Mouse (Mus musculus): ENCODE measurements at regions not wholly inside any gene's neighbourhood (a gene's known extent, or its start where the extent isn't known, plus 50 kb on each side); places are given as distances from the start of the nearest gene placed in this dataset.

DNA sequence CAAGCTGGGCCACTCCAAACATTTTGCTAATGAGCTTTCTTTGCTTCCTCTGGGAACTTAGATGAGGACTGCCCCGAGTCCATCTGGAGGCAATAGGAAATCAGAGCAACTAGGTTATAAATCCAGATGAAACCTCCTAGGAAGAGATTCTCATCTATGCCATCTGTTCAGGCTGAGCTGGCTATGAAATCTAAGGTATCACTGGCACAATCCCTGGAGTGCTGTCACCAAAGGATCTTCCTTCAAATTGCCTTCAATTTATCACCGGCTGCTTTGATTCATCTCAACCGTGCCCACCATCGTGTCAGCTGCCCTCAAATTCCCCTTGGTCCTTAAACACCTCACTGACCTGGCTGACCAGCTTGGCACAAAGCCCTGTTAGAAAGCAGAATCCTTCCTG lies 87.8 kb upstream of the Krr1 start:
- Histone ChIP-seq H3K4me2 (no peak overlapping the region), H3K36me3 (no peaks in the 10 kb centered on the region), H3K9me3 (replicated peaks) (no peaks in the 10 kb centered on the region), H3K27me3 (replicated peaks) (no peaks in the 10 kb centered on the region), H3K4me3 (replicated peaks) (no peak overlapping the region), H3K9ac (replicated peaks) (no peak overlapping the region), H3K4me1 (peaks cover 17% of the 10 kb centered on the region), H3K27ac (replicated peaks) (no peak overlapping the region)
- 32% methylated on average over 4 of the region's 4 CpGs for WGBS
- 0 out of 2 replicates have a peak, but pooled peaks have one; percentile 12 for ATAC-seq (ENCODE audit: low FRiP score)

DNA sequence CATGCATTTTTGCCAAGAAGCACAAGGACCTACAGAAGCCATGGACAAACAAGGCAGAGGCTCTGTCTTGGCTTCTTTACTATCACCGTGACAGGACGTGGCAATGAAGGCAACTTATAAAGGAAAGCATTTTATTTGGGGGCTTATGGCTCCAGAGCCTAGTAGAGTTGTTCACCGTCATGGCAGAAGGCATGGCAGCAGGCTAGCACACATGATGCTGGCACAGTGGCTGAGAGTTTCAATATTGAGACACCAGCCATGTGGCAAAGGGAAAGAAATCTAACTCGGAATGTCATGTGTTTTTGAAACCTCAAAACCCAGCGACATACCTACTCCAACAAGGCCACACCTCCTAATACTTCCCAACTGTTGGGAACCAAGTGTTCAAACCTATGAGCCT lies 83.4 kb upstream of the Krr1 start:
- H3K4me1 ChIP-seq, result peaks cover 5% of the 10 kb centered on the region; the same call in 1 of the 2 replicates
- no peak overlapping the region for H3K9ac ChIP-seq (replicated peaks)
- no peak overlapping the region for H3K4me3 ChIP-seq (replicated peaks)
- 92% methylated on average over 5 of the region's 5 CpGs for WGBS
- H3K4me2 ChIP-seq, result no peak overlapping the region
- H3K9me3 ChIP-seq (replicated peaks), result no peaks in the 10 kb centered on the region
- no peak for ATAC-seq (ENCODE audit: low FRiP score)
- no peaks in the 10 kb centered on the region for H3K36me3 ChIP-seq
- H3K27ac ChIP-seq (replicated peaks), result no peak overlapping the region
- H3K27me3 ChIP-seq (replicated peaks), result no peaks in the 10 kb centered on the region

DNA sequence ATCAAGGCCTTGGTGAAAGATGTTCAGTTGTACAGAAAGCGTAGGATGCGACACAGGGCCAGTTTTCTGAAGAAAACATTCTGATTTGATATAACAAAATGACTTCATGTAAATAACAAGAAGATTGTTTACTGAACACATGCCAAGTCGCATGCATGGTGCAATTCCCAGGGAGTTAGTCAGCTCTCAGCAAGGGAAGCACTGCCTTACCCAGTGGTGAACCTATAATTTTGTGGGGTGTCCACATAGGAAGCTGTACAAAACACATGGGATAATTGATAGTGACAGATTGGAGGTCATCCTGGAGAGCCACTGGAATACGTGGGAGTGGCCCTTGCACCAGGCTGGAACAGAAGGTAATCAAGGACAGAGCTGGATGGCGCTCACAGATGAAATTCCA lies 79.0 kb upstream of the Krr1 start:
- Histone ChIP-seq H3K9ac (replicated peaks) (no peak overlapping the region), H3K9me3 (replicated peaks) (no peaks in the 10 kb centered on the region), H3K27ac (replicated peaks) (no peak overlapping the region), H3K27me3 (replicated peaks) (no peaks in the 10 kb centered on the region), H3K4me1 (no peaks in the 10 kb centered on the region), H3K4me3 (replicated peaks) (no peak overlapping the region), H3K4me2 (no peak overlapping the region), H3K36me3 (no peaks in the 10 kb centered on the region)
- 86% methylated on average over 5 of the region's 5 CpGs for WGBS
- no peak for ATAC-seq (ENCODE audit: low FRiP score)

DNA sequence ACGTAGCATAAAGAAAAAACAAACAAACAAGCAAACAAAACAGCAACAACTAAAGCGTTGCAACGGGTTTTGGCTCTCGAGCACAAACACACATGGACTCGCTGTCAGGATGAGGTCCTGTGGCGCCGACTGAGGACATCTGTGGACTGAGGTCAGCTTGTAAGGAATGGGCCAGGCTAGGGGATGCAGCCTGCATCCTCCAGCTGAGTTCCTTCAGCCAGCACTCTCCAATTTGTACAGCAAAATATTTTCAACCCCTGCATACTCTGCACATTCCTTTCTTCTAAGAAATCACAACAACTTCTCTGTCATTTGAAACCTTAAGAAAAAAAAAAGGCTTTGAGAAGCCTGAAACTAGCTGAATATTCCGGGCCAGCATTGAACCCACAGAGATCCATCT lies 78.5 kb upstream of the Krr1 start:
- H3K4me1 ChIP-seq, result no peaks in the 10 kb centered on the region

DNA sequence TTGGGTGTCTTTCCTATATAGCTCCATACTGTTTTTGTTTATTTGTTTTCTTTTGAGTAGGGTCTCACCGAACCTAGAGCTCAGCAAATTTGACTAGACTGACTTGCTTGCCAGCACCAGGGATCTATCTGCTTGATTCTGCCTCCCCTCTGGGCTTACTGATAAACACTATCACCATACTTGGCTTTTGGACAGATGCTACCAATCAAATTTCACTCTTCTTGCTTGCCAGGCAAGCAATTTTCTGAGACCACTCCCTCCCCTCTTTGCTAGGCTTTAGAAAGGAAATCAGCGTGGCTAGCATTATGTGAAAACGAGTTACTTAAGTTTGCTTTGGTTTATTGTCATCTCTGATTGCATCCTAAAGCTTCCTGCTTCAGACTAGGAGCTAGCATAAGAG lies 75.1 kb upstream of the Krr1 start:
- WGBS, result 65% methylated on average over 3 of the region's 3 CpGs
- ATAC-seq (ENCODE audit: low FRiP score), result no peak
- no peak overlapping the region for H3K4me3 ChIP-seq (replicated peaks)
- peaks cover 9% of the 10 kb centered on the region; the same call in 1 of the 2 replicates for H3K4me1 ChIP-seq
- H3K27ac ChIP-seq (replicated peaks), result no peak overlapping the region
- H3K4me2 ChIP-seq, result no peak overlapping the region
- no peak overlapping the region for H3K9ac ChIP-seq (replicated peaks)
- H3K9me3 ChIP-seq (replicated peaks), result no peaks in the 10 kb centered on the region
- H3K36me3 ChIP-seq, result no peaks in the 10 kb centered on the region
- no peaks in the 10 kb centered on the region for H3K27me3 ChIP-seq (replicated peaks)

More for the DNA sequence above, 78.5 kb upstream of the Krr1 start:
- ATAC-seq (ENCODE audit: low FRiP score), result no peak
- no peak overlapping the region for H3K27ac ChIP-seq (replicated peaks)
- no peaks in the 10 kb centered on the region for H3K36me3 ChIP-seq
- no peak overlapping the region for H3K4me3 ChIP-seq (replicated peaks)
- H3K9me3 ChIP-seq (replicated peaks), result no peaks in the 10 kb centered on the region
- no peak overlapping the region for H3K9ac ChIP-seq (replicated peaks)
- 89% methylated on average over 8 of the region's 8 CpGs for WGBS
- no peaks in the 10 kb centered on the region for H3K27me3 ChIP-seq (replicated peaks)
- H3K4me2 ChIP-seq, result no peak overlapping the region

DNA sequence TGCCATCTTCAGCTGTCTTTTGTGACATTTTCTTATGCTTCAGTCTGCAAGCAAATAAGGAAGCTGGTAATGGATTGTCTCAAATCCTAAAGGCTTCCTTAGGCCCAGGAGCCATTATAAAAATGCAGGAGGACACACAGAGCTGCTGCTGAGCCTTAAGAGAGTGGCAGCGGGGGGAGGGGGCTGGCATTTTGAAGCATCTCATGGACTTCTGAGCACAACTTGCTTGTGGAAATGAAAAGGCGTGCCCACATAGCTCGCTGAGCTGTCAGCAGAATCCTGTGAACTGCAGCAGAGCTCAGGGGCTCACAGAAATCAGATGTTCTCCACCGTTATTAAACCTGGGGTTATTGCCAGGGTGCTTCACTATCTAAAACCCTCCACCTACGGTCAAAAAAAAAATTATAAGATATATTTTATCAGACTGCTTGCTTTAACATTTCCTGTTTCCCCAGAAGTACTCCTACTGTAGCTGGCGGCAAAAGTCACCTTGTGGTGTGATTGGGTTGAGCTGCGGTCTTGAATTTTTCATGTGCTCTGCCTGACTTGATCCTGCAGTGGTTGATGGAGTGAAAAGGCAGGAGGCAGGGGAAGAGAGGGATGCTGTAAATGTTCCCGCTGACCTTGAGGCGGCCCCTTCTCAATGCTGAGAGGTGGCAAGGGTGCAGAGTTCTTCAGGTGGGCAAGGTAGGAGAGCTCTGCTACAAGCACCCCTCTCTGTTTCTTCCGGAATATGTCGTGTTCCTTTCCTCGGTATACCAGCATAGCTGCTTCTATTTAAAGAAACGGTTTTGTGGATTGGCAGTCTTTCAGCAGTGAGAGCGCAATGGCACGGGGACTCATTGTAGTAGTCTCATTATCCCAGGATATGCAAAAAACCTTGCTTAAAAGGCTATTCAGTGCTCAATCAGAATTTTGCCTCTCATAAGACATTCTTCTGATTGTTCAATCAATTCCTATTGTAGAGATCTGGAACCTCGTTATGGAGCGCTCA lies 71.4 kb upstream of the Krr1 start:
- 63% methylated on average over 17 of the region's 17 CpGs for WGBS
- ATAC-seq (ENCODE audit: low FRiP score), result peak; percentile 28; the same call in 1 of the 2 replicates
- Histone ChIP-seq H3K9me3 (replicated peaks) (no peaks in the 10 kb centered on the region), H3K27me3 (replicated peaks) (no peaks in the 10 kb centered on the region), H3K4me3 (replicated peaks) (no peak overlapping the region), H3K36me3 (no peaks in the 10 kb centered on the region), H3K4me1 (peaks cover 9% of the 10 kb centered on the region; the same call in 1 of the 2 replicates), H3K4me2 (no peak overlapping the region), H3K9ac (replicated peaks) (no peak overlapping the region), H3K27ac (replicated peaks) (peak overlapping the region; percentile 79)

DNA sequence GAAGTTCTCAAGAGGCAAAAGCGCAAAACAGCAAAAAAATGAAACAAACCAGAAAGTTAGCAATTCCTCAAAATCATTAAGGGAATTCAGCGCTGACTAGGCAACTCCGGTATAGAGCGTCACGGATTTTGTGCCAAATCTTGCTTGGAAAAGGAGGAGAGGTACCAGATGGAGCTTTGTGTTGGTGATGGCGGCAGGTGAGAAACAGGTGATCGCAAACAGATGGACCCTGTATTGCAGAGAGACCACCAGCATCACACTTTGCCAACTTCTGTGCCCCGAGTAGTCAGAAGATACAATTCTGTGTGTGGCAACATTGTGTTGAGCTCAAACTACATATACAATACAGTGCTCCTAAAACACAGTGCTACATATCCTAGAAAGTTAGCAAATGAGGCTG lies 68.5 kb upstream of the Krr1 start:
- no peak overlapping the region for H3K4me2 ChIP-seq
- H3K36me3 ChIP-seq, result no peaks in the 10 kb centered on the region
- no peaks in the 10 kb centered on the region for H3K27me3 ChIP-seq (replicated peaks)
- no peak overlapping the region for H3K9ac ChIP-seq (replicated peaks)
- 94% methylated on average over 8 of the region's 8 CpGs for WGBS
- no peak overlapping the region for H3K27ac ChIP-seq (replicated peaks)
- ATAC-seq (ENCODE audit: low FRiP score), result no peak
- H3K4me1 ChIP-seq, result peaks cover 9% of the 10 kb centered on the region; the same call in 1 of the 2 replicates
- H3K9me3 ChIP-seq (replicated peaks), result no peaks in the 10 kb centered on the region
- no peak overlapping the region for H3K4me3 ChIP-seq (replicated peaks)

DNA sequence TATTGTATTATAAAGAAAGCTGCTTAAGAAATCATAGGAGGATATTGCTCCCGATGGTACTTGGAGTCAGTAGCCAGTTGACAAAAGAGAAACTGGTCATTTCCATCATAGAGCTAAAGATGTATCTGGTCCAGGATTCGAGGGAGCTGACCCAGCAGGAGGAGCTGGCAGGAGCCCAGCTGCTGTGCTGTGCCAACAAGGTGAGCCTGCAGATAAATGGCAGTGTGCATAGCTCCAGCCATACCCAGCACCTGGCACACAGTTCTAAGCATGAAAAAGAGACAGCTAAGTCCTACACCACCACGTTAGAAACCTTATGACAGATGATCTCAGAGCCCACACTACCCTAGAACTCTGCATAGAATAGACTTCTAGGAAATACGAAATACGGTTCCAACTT lies 64.6 kb upstream of the Krr1 start:
- WGBS, result 83% methylated on average over 5 of the region's 5 CpGs
- Histone ChIP-seq H3K36me3 (no peaks in the 10 kb centered on the region), H3K9me3 (replicated peaks) (no peaks in the 10 kb centered on the region)

DNA sequence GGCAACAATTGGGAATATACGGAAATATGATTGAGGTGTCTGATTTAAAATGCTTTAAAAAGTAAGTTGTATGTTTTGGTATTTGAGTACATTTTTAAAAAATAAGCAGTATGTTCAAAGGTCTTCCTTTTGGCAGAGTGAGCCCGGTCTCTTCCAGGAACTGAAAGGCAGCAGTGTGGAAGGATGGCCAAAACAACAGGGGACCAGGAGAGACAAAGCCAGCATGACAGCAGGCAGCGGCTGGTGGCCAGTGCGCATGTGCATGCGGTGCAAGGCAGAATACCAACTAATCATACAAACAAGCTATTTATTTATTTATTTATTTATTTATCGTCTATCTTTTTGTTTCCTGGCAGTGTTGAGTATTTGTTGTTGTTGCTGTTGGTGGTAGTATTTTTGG lies 59.9 kb upstream of the Krr1 start:
- Histone ChIP-seq H3K9me3 (replicated peaks) (no peaks in the 10 kb centered on the region), H3K4me2 (no peak overlapping the region), H3K36me3 (no peaks in the 10 kb centered on the region), H3K4me3 (replicated peaks) (no peak overlapping the region), H3K27me3 (replicated peaks) (no peaks in the 10 kb centered on the region), H3K4me1 (no peaks in the 10 kb centered on the region), H3K9ac (replicated peaks) (no peak overlapping the region), H3K27ac (replicated peaks) (no peak overlapping the region)
- ATAC-seq (ENCODE audit: low FRiP score), result no peak
- 77% methylated on average over 6 of the region's 6 CpGs for WGBS

More for the DNA sequence above, 64.6 kb upstream of the Krr1 start:
- Histone ChIP-seq H3K9ac (replicated peaks) (no peak overlapping the region), H3K4me3 (replicated peaks) (no peak overlapping the region), H3K4me2 (no peak overlapping the region), H3K4me1 (no peaks in the 10 kb centered on the region), H3K27me3 (replicated peaks) (no peaks in the 10 kb centered on the region), H3K27ac (replicated peaks) (no peak overlapping the region)
- no peak for ATAC-seq (ENCODE audit: low FRiP score)

DNA sequence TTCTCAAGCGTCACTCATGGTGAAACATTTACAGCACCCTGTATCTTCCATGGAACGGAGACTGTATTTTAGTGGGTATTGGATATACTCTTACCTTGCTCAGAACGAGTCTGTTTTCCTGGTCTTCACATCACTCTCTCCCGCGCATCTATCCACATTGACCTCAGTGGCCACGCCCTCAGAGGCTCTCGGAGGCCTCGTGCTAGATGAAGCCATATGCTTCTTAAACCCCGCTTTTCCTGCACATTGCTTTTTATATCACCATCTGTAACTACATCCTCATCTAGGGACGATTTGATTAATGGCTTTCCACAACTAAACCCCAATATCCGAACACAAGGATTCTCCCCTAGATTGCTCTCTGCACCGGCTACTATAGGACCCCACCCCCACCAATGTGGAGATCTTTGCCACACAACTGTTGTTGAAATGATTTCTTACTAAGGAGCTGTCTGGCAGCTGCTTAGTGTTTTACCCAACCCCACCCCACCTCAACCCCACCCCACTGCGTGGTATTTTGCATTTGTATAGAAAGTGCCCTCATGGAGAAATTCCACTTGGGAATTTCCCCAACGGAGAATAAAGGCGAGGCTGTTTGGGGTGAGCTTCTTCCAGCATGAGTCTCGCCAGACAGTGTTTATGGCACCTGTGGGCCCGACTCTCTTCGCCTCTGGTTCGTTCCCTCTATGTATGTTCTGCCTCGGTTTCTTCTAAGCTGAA lies 59.2 kb upstream of the Krr1 start:
- Histone ChIP-seq H3K36me3 (no peaks in the 10 kb centered on the region), H3K4me3 (replicated peaks) (no peak overlapping the region), H3K27ac (replicated peaks) (no peak overlapping the region), H3K4me1 (no peaks in the 10 kb centered on the region), H3K27me3 (replicated peaks) (no peaks in the 10 kb centered on the region), H3K9ac (replicated peaks) (no peak overlapping the region), H3K9me3 (replicated peaks) (no peaks in the 10 kb centered on the region), H3K4me2 (no peak overlapping the region)
- ATAC-seq (ENCODE audit: low FRiP score), result no peak
- 63% methylated on average over 20 of the region's 20 CpGs for WGBS

DNA sequence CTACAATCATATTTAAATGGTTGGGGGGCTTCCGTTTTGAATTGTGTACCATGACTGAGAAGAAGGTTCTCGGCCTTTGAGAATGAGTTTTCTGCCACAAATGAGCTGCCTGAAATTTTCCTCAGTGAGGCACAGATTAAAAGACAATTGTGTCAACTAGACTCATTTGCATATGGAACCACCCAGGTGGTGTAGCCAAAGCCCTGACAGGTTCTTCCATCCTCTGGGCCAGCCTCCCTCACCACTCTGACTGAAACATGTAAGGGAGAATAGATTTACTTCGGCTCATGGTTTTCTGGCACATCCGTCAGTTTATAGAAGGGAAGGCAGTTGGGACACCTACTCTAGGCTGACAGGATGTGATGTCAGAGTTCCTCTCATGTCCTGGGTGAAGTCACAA lies 58.2 kb upstream of the Krr1 start:
- no peak for ATAC-seq (ENCODE audit: low FRiP score)
- WGBS, result 91% methylated on average over 4 of the region's 4 CpGs

DNA sequence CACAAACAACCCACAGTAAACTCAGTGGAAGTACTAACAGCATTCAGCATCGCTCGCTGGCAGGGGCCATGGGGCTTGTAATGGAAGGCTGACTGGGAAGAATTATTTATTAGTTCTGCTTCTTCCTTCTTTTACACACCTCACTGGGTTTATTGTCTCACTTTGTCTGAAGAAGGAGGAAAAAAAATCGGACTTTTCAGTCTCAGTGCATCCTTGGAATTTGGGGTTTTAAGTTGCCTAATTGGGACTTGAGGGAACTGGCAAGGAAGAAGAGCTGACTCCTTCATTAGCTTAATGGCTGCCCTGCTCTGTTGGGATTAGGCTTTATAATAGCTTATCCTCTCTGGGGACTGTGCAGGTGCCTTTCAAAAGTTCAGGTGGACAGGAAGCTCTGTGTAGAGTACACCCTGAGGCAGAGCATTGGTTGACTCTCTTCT lies 54.4 kb upstream of the Krr1 start:
- ATAC-seq (ENCODE audit: low FRiP score), result no peak
- Histone ChIP-seq H3K36me3 (no peaks in the 10 kb centered on the region), H3K4me1 (peaks cover 4% of the 10 kb centered on the region; the same call in 1 of the 2 replicates), H3K4me3 (replicated peaks) (no peak overlapping the region), H3K4me2 (no peak overlapping the region), H3K27ac (replicated peaks) (no peak overlapping the region), H3K9me3 (replicated peaks) (no peaks in the 10 kb centered on the region), H3K27me3 (replicated peaks) (no peaks in the 10 kb centered on the region), H3K9ac (replicated peaks) (no peak overlapping the region)
- WGBS, result 26% methylated on average over 3 of the region's 3 CpGs

More for the DNA sequence above, 58.2 kb upstream of the Krr1 start:
- H3K9me3 ChIP-seq (replicated peaks), result no peaks in the 10 kb centered on the region
- no peaks in the 10 kb centered on the region for H3K4me1 ChIP-seq
- no peak overlapping the region for H3K27ac ChIP-seq (replicated peaks)
- H3K4me2 ChIP-seq, result no peak overlapping the region
- H3K36me3 ChIP-seq, result no peaks in the 10 kb centered on the region
- H3K27me3 ChIP-seq (replicated peaks), result no peaks in the 10 kb centered on the region
- no peak overlapping the region for H3K9ac ChIP-seq (replicated peaks)
- H3K4me3 ChIP-seq (replicated peaks), result no peak overlapping the region

All from neural tube, embryonic 15.5 days (tissue).